Mouse (Mus musculus) liver, embryonic 15.5 days (tissue): Measurements from ENCODE around the gene Zfp618. TPM values are rescaled to one million over a fixed set of nuclear protein-coding genes. Genes with fewer than 3 reads are reported as not detected.

ENCODE experiments used
- ATAC-seq: fragments of 200-750 bp; cut with Nextera tagmentation; 2 replicates; pipeline ENCODE4 v1.8.0; 2017; ENCODE audit warnings: moderate number of reproducible peaks, mild to moderate bottlenecking, moderate library complexity; ENCODE audit not compliant: insufficient read depth
- H3K27ac ChIP-seq: fragments of 300-500 bp; sonication (generic); replicated peaks from 2 replicates; pipeline ENCODE4 v1.5.1; 2015; ENCODE audit warnings: mild to moderate bottlenecking, inconsistent platforms
- H3K27me3 ChIP-seq: fragments of 300-500 bp; sonication (generic); 2 replicates; pipeline ENCODE4 v1.6.1; 2015; ENCODE audit warnings: mild to moderate bottlenecking, inconsistent platforms
- H3K36me3 ChIP-seq: fragments of 300-500 bp; sonication (generic); replicated peaks from 2 replicates; pipeline ENCODE4 v1.6.1; 2015; ENCODE audit warnings: moderate library complexity, mild to moderate bottlenecking, inconsistent platforms
- H3K4me1 ChIP-seq: fragments of 300-500 bp; sonication (generic); replicated peaks from 2 replicates; pipeline ENCODE4 v1.6.1; 2015; ENCODE audit warnings: inconsistent platforms
- H3K4me2 ChIP-seq: fragments of 300-500 bp; sonication (generic); 2 replicates; pipeline ENCODE4 v1.6.1; 2015; ENCODE audit warnings: moderate library complexity, mild to moderate bottlenecking, inconsistent platforms
- H3K4me3 ChIP-seq: fragments of 300-500 bp; sonication (generic); replicated peaks from 2 replicates; pipeline ENCODE4 v1.5.1; 2015; ENCODE audit warnings: mild to moderate bottlenecking, inconsistent platforms
- H3K9ac ChIP-seq: fragments of 300-500 bp; sonication (generic); 2 replicates; pipeline ENCODE4 v1.6.1; 2015; ENCODE audit warnings: moderate library complexity, mild to moderate bottlenecking, inconsistent platforms
- H3K9me3 ChIP-seq: fragments of 300-500 bp; sonication (generic); replicated peaks from 2 replicates; pipeline ENCODE4 v1.6.1; 2016; ENCODE audit warnings: inconsistent platforms
- WGBS: fragments of 180-500 bp; shearing (Covaris S2); methylation state at CpG from one replicate; pipeline ENCODE4 v1.1.7; 2015; ENCODE audit warnings: mixed read lengths; ENCODE audit not compliant: insufficient replicate concordance; 5-methylcytosine and 5-hydroxymethylcytosine counted together
- polyA plus RNA-seq: library from polyadenylated mRNA; unstranded; fragments of >200 nt; fragmentation: Nextera tagmentation; extraction: Ambion mirVana; gene quantifications from 2 replicates; pipeline ENCODE4 v1.2.1, GENCODE M21; 2015

Zfp618 gene
- polyA plus RNA-seq, 1 experiment from 2014 or later, result 4.3 TPM

- Histone ChIP-seq H3K9me3 (no peaks in the 10 kb centered on the region), H3K36me3 (no peaks in the 10 kb centered on the region), H3K4me2 (no peak overlapping the region), H3K4me1 (no peaks in the 10 kb centered on the region), H3K27ac (no peak overlapping the region), H3K4me3 (no peak overlapping the region), H3K27me3 (no peaks in the 10 kb centered on the region), H3K9ac (no peak overlapping the region)
- 60% methylated on average over 4 of the region's 4 CpGs for WGBS
- ATAC-seq, result no peak
These were observed 65.9 kb downstream of the Zfp618 start for GRCm38 (mm10) chr4:63031240-63031639.

- 66% methylated on average over 9 of the region's 9 CpGs for WGBS
- H3K27me3 ChIP-seq, result no peaks in the 10 kb centered on the region
- no peak overlapping the region for H3K4me3 ChIP-seq
- no peak overlapping the region for H3K4me2 ChIP-seq
- H3K27ac ChIP-seq, result no peak overlapping the region
- no peaks in the 10 kb centered on the region for H3K9me3 ChIP-seq
- no peak overlapping the region for H3K9ac ChIP-seq
- no peaks in the 10 kb centered on the region for H3K4me1 ChIP-seq
- ATAC-seq, result no peak
- no peaks in the 10 kb centered on the region for H3K36me3 ChIP-seq
These were observed 67.2 kb downstream of the Zfp618 start for GRCm38 (mm10) chr4:63032581-63033006.

- Histone ChIP-seq H3K4me2 (no peak overlapping the region), H3K4me1 (no peaks in the 10 kb centered on the region), H3K27me3 (no peaks in the 10 kb centered on the region), H3K4me3 (no peak overlapping the region), H3K9ac (no peak overlapping the region), H3K27ac (no peak overlapping the region), H3K9me3 (no peaks in the 10 kb centered on the region), H3K36me3 (no peaks in the 10 kb centered on the region)
- ATAC-seq, result no peak
- WGBS, result 43% methylated on average over 5 of the region's 5 CpGs
These were observed 68.4 kb downstream of the Zfp618 start for GRCm38 (mm10) chr4:63033724-63034123.

GRCm38 (mm10) chr4:63035991-63036390 is 70.6 kb downstream of the Zfp618 start:
- Histone ChIP-seq H3K4me2 (no peak overlapping the region), H3K9ac (no peak overlapping the region), H3K4me1 (no peaks in the 10 kb centered on the region), H3K9me3 (no peaks in the 10 kb centered on the region), H3K4me3 (no peak overlapping the region), H3K27me3 (no peaks in the 10 kb centered on the region), H3K27ac (no peak overlapping the region), H3K36me3 (no peaks in the 10 kb centered on the region)
- 75% methylated on average over 7 of the region's 7 CpGs for WGBS
- ATAC-seq, result no peak

GRCm38 (mm10) chr4:63036790-63037189 is 71.4 kb downstream of the Zfp618 start:
- Histone ChIP-seq H3K27me3 (no peaks in the 10 kb centered on the region), H3K9me3 (no peaks in the 10 kb centered on the region), H3K36me3 (no peaks in the 10 kb centered on the region), H3K27ac (no peak overlapping the region), H3K4me1 (no peaks in the 10 kb centered on the region), H3K9ac (no peak overlapping the region), H3K4me3 (no peak overlapping the region), H3K4me2 (no peak overlapping the region)
- ATAC-seq, result no peak
- WGBS, result 62% methylated on average over 5 of the region's 5 CpGs

- H3K9ac ChIP-seq, result no peak overlapping the region
- ATAC-seq, result no peak
- H3K36me3 ChIP-seq, result no peaks in the 10 kb centered on the region
- H3K4me1 ChIP-seq, result no peaks in the 10 kb centered on the region
- no peak overlapping the region for H3K4me3 ChIP-seq
- 49% methylated on average over 4 of the region's 4 CpGs for WGBS
- H3K9me3 ChIP-seq, result no peaks in the 10 kb centered on the region
- no peak overlapping the region for H3K27ac ChIP-seq
- H3K27me3 ChIP-seq, result no peaks in the 10 kb centered on the region
- H3K4me2 ChIP-seq, result no peak overlapping the region
These were observed 72.2 kb downstream of the Zfp618 start for GRCm38 (mm10) chr4:63037555-63037954.

- Histone ChIP-seq H3K4me2 (no peak overlapping the region), H3K4me3 (no peak overlapping the region), H3K27ac (no peak overlapping the region), H3K9me3 (no peaks in the 10 kb centered on the region), H3K4me1 (no peaks in the 10 kb centered on the region), H3K9ac (no peak overlapping the region), H3K36me3 (no peaks in the 10 kb centered on the region), H3K27me3 (no peaks in the 10 kb centered on the region)
- WGBS, result 40% methylated on average over 2 of the region's 2 CpGs
- no peak for ATAC-seq
These were observed 72.9 kb downstream of the Zfp618 start for GRCm38 (mm10) chr4:63038265-63038664.

- Histone ChIP-seq H3K4me1 (no peaks in the 10 kb centered on the region), H3K27ac (no peak overlapping the region), H3K9ac (no peak overlapping the region), H3K36me3 (no peaks in the 10 kb centered on the region), H3K9me3 (no peaks in the 10 kb centered on the region), H3K4me2 (no peak overlapping the region), H3K27me3 (no peaks in the 10 kb centered on the region), H3K4me3 (no peak overlapping the region)
- 49% methylated on average over 10 of the region's 10 CpGs for WGBS
- ATAC-seq, result no peak
These were observed 73.6 kb downstream of the Zfp618 start for GRCm38 (mm10) chr4:63038937-63039336.

- no peak overlapping the region for H3K27ac ChIP-seq
- H3K4me1 ChIP-seq, result peaks cover 15% of the 10 kb centered on the region; the same call in 1 of the 2 replicates
- no peaks in the 10 kb centered on the region for H3K27me3 ChIP-seq
- H3K9ac ChIP-seq, result no peak overlapping the region
- no peak overlapping the region for H3K4me2 ChIP-seq
- no peak overlapping the region for H3K4me3 ChIP-seq
- WGBS, result 41% methylated on average over 3 of the region's 3 CpGs
- H3K9me3 ChIP-seq, result no peaks in the 10 kb centered on the region
- no peaks in the 10 kb centered on the region for H3K36me3 ChIP-seq
- no peak for ATAC-seq
These were observed 83.2 kb downstream of the Zfp618 start for GRCm38 (mm10) chr4:63048606-63049005.

- Histone ChIP-seq H3K4me1 (peaks cover 15% of the 10 kb centered on the region; the same call in 1 of the 2 replicates), H3K4me2 (no peak overlapping the region), H3K9ac (no peak overlapping the region), H3K4me3 (no peak overlapping the region), H3K27me3 (no peaks in the 10 kb centered on the region), H3K36me3 (no peaks in the 10 kb centered on the region), H3K9me3 (no peaks in the 10 kb centered on the region), H3K27ac (no peak overlapping the region)
- ATAC-seq, result no peak
These were observed 84.4 kb downstream of the Zfp618 start for GRCm38 (mm10) chr4:63049596-63050318.

- H3K27ac ChIP-seq, result no peak overlapping the region
- ATAC-seq, result no peak
- 21% methylated on average over 4 of the region's 4 CpGs for WGBS
These were observed 84.9 kb downstream of the Zfp618 start for GRCm38 (mm10) chr4:63050319-63050676.

GRCm38 (mm10) chr4:63050949-63051348 is 85.6 kb downstream of the Zfp618 start:
- H3K4me3 ChIP-seq, result no peak overlapping the region
- no peaks in the 10 kb centered on the region for H3K36me3 ChIP-seq
- H3K27ac ChIP-seq, result no peak overlapping the region
- H3K9me3 ChIP-seq, result no peaks in the 10 kb centered on the region
- ATAC-seq, result no peak
- no peak overlapping the region for H3K4me2 ChIP-seq
- peaks cover 15% of the 10 kb centered on the region; the same call in 1 of the 2 replicates for H3K4me1 ChIP-seq
- 43% methylated on average over 4 of the region's 4 CpGs for WGBS
- H3K27me3 ChIP-seq, result no peaks in the 10 kb centered on the region
- H3K9ac ChIP-seq, result no peak overlapping the region

More at GRCm38 (mm10) chr4:63050319-63050676, 84.9 kb downstream of the Zfp618 start:
- H3K27me3 ChIP-seq, result no peaks in the 10 kb centered on the region
- H3K4me3 ChIP-seq, result no peak overlapping the region
- no peak overlapping the region for H3K4me2 ChIP-seq
- H3K9ac ChIP-seq, result no peak overlapping the region
- H3K4me1 ChIP-seq, result peaks cover 15% of the 10 kb centered on the region; the same call in 1 of the 2 replicates
- no peaks in the 10 kb centered on the region for H3K36me3 ChIP-seq
- no peaks in the 10 kb centered on the region for H3K9me3 ChIP-seq
